Mouse (Mus musculus) neural tube, embryonic 15.5 days (tissue): ENCODE measurements at regions not wholly inside any gene's neighbourhood (a gene's known extent, or its start where the extent isn't known, plus 50 kb on each side); places are given as distances from the start of the nearest gene placed in this dataset.

Source experiments
- ATAC-seq: fragments of 200-750 bp; cut with Nextera tagmentation; 2 replicates; pipeline ENCODE4 v1.8.0; 2017; ENCODE audit warnings: mild to moderate bottlenecking, moderate TSS enrichment, moderate library complexity; ENCODE audit not compliant: low FRiP score
- H3K27ac ChIP-seq: fragments of 300-500 bp; sonication (generic); replicated peaks from 2 replicates; pipeline ENCODE4 v1.5.1; 2015; ENCODE audit warnings: mild to moderate bottlenecking, inconsistent platforms
- H3K27me3 ChIP-seq: fragments of 300-500 bp; sonication (generic); replicated peaks from 2 replicates; pipeline ENCODE4 v1.6.1; 2015; ENCODE audit warnings: inconsistent platforms
- H3K36me3 ChIP-seq: fragments of 300-500 bp; sonication (generic); 2 replicates; pipeline ENCODE4 v1.6.1; 2015; ENCODE audit warnings: inconsistent platforms
- H3K4me1 ChIP-seq: fragments of 300-500 bp; sonication (generic); 2 replicates; pipeline ENCODE4 v1.6.1; 2015; ENCODE audit warnings: inconsistent platforms
- H3K4me2 ChIP-seq: fragments of 300-500 bp; sonication (generic); 2 replicates; pipeline ENCODE4 v1.6.1; 2015; ENCODE audit warnings: inconsistent platforms, mild to moderate bottlenecking, moderate library complexity
- H3K4me3 ChIP-seq: fragments of 300-500 bp; sonication (generic); replicated peaks from 2 replicates; pipeline ENCODE4 v1.5.1; 2015; ENCODE audit warnings: mild to moderate bottlenecking, inconsistent platforms
- H3K9ac ChIP-seq: fragments of 300-500 bp; sonication (generic); replicated peaks from 2 replicates; pipeline ENCODE4 v1.6.1; 2015; ENCODE audit warnings: mild to moderate bottlenecking, inconsistent platforms
- H3K9me3 ChIP-seq: fragments of 300-500 bp; sonication (generic); replicated peaks from 2 replicates; pipeline ENCODE4 v1.6.1; 2016; ENCODE audit warnings: inconsistent platforms
- whole genome bisulfite sequencing: fragments of 180-500 bp; shearing (Covaris S2); methylation state at CpG from one replicate; pipeline ENCODE4 v1.1.7; 2015; ENCODE audit warnings: mixed read lengths; 5-methylcytosine and 5-hydroxymethylcytosine counted together

- no peak overlapping the region for H3K4me2 ChIP-seq
- no peak overlapping the region for H3K4me3 ChIP-seq
- no peaks in the 10 kb centered on the region for H3K9me3 ChIP-seq
- H3K36me3 ChIP-seq: no peaks in the 10 kb centered on the region
- WGBS: 71% methylated on average over 7 of the region's 7 CpGs
- ATAC-seq: no peak
- H3K9ac ChIP-seq: no peak overlapping the region
- no peaks in the 10 kb centered on the region for H3K4me1 ChIP-seq
- H3K27me3 ChIP-seq: no peaks in the 10 kb centered on the region
- no peak overlapping the region for H3K27ac ChIP-seq
Measured at GRCm38 (mm10) chr5:43339671-43340070, 106.7 kb downstream of the Cpeb2 start.

GRCm38 (mm10) chr5:43341475-43341874 lies 108.5 kb downstream of the Cpeb2 start:
- Histone ChIP-seq H3K9ac (no peak overlapping the region), H3K36me3 (no peaks in the 10 kb centered on the region), H3K4me3 (no peak overlapping the region), H3K9me3 (no peaks in the 10 kb centered on the region), H3K27me3 (no peaks in the 10 kb centered on the region), H3K4me2 (no peak overlapping the region), H3K27ac (no peak overlapping the region), H3K4me1 (no peaks in the 10 kb centered on the region)
- no peak for ATAC-seq
- WGBS: 95% methylated on average over 2 of the region's 2 CpGs

GRCm38 (mm10) chr5:43344441-43344840 lies 111.5 kb downstream of the Cpeb2 start:
- H3K36me3 ChIP-seq: no peaks in the 10 kb centered on the region
- WGBS: 94% methylated on average over 1 of the region's 1 CpGs
- H3K9me3 ChIP-seq: no peaks in the 10 kb centered on the region
- H3K9ac ChIP-seq: no peak overlapping the region
- no peak overlapping the region for H3K4me2 ChIP-seq
- no peaks in the 10 kb centered on the region for H3K4me1 ChIP-seq
- no peaks in the 10 kb centered on the region for H3K27me3 ChIP-seq
- no peak overlapping the region for H3K4me3 ChIP-seq
- no peak overlapping the region for H3K27ac ChIP-seq
- no peak for ATAC-seq

GRCm38 (mm10) chr5:43350987-43351386 lies 118.0 kb downstream of the Cpeb2 start:
- Histone ChIP-seq H3K9ac (no peak overlapping the region), H3K4me3 (no peak overlapping the region), H3K27me3 (no peaks in the 10 kb centered on the region), H3K9me3 (no peaks in the 10 kb centered on the region), H3K4me2 (no peak overlapping the region), H3K4me1 (peaks cover 34% of the 10 kb centered on the region), H3K36me3 (no peaks in the 10 kb centered on the region), H3K27ac (no peak overlapping the region)
- ATAC-seq: no peak
- WGBS: 85% methylated on average over 2 of the region's 2 CpGs

GRCm38 (mm10) chr5:43353021-43353990 lies 120.3 kb downstream of the Cpeb2 start:
- peaks cover 36% of the 10 kb centered on the region for H3K4me1 ChIP-seq
- H3K4me3 ChIP-seq: no peak overlapping the region
- H3K4me2 ChIP-seq: no peak overlapping the region
- WGBS: 21% methylated on average over 23 of the region's 23 CpGs
- no peaks in the 10 kb centered on the region for H3K36me3 ChIP-seq
- no peaks in the 10 kb centered on the region for H3K27me3 ChIP-seq
- H3K9ac ChIP-seq: no peak overlapping the region
- H3K9me3 ChIP-seq: no peaks in the 10 kb centered on the region
- peak; percentile 46; the same call in 1 of the 2 replicates for ATAC-seq
- H3K27ac ChIP-seq: peak overlapping the region; percentile 60

GRCm38 (mm10) chr5:43354351-43354942 lies 121.5 kb downstream of the Cpeb2 start:
- peak; percentile 22; the same call in 1 of the 2 replicates for ATAC-seq
- H3K36me3 ChIP-seq: no peaks in the 10 kb centered on the region
- no peaks in the 10 kb centered on the region for H3K27me3 ChIP-seq
- H3K4me3 ChIP-seq: peak overlapping the region; percentile 31
- peak overlapping the region; percentile 55 for H3K4me2 ChIP-seq
- no peaks in the 10 kb centered on the region for H3K9me3 ChIP-seq
- H3K4me1 ChIP-seq: peaks cover 36% of the 10 kb centered on the region
- H3K9ac ChIP-seq: no peak overlapping the region
- 45% methylated on average over 14 of the region's 14 CpGs for whole genome bisulfite sequencing
- H3K27ac ChIP-seq: peak overlapping the region; percentile 57; the same call in 1 of the 2 replicates

GRCm38 (mm10) chr5:43355026-43355580 lies 122.1 kb downstream of the Cpeb2 start:
- Histone ChIP-seq H3K9me3 (no peaks in the 10 kb centered on the region), H3K27ac (peak overlapping the region; percentile 57), H3K9ac (peak overlapping the region; percentile 14; the same call in 1 of the 2 replicates), H3K36me3 (no peaks in the 10 kb centered on the region), H3K4me2 (peak overlapping the region; percentile 55), H3K4me1 (peaks cover 36% of the 10 kb centered on the region), H3K27me3 (no peaks in the 10 kb centered on the region), H3K4me3 (peak overlapping the region; percentile 31)
- under 1% methylated on average over 12 of the region's 12 CpGs for WGBS
- peak; percentile 89 for ATAC-seq

- WGBS: 76% methylated on average over 16 of the region's 16 CpGs
- peak overlapping the region; percentile 57; the same call in 1 of the 2 replicates for H3K27ac ChIP-seq
- H3K9me3 ChIP-seq: no peaks in the 10 kb centered on the region
- H3K36me3 ChIP-seq: no peaks in the 10 kb centered on the region
- H3K27me3 ChIP-seq: no peaks in the 10 kb centered on the region
- peak overlapping the region; percentile 55 for H3K4me2 ChIP-seq
- no peak for ATAC-seq
- peaks cover 36% of the 10 kb centered on the region for H3K4me1 ChIP-seq
- H3K9ac ChIP-seq: no peak overlapping the region
- H3K4me3 ChIP-seq: no peak overlapping the region
Measured at GRCm38 (mm10) chr5:43355832-43356231, 122.9 kb downstream of the Cpeb2 start.

- Histone ChIP-seq H3K27me3 (no peaks in the 10 kb centered on the region), H3K27ac (no peak overlapping the region), H3K4me1 (peaks cover 35% of the 10 kb centered on the region), H3K4me2 (no peak overlapping the region), H3K9me3 (no peaks in the 10 kb centered on the region), H3K4me3 (no peak overlapping the region), H3K9ac (no peak overlapping the region), H3K36me3 (no peaks in the 10 kb centered on the region)
- ATAC-seq: no peak
- 88% methylated on average over 5 of the region's 5 CpGs for WGBS
Measured at GRCm38 (mm10) chr5:43357100-43357680, 124.2 kb downstream of the Cpeb2 start.

GRCm38 (mm10) chr5:43357901-43358300 lies 124.9 kb downstream of the Cpeb2 start:
- Histone ChIP-seq H3K36me3 (no peaks in the 10 kb centered on the region), H3K27ac (no peak overlapping the region), H3K4me1 (peaks cover 27% of the 10 kb centered on the region), H3K4me3 (no peak overlapping the region), H3K9me3 (no peaks in the 10 kb centered on the region), H3K27me3 (no peaks in the 10 kb centered on the region), H3K9ac (no peak overlapping the region), H3K4me2 (no peak overlapping the region)
- 94% methylated on average over 5 of the region's 5 CpGs for WGBS
- ATAC-seq: no peak

GRCm38 (mm10) chr5:43358928-43359765 lies 126.2 kb downstream of the Cpeb2 start:
- H3K9ac ChIP-seq: no peak overlapping the region
- no peak overlapping the region for H3K4me3 ChIP-seq
- ATAC-seq: no peak
- no peak overlapping the region for H3K27ac ChIP-seq
- H3K9me3 ChIP-seq: no peaks in the 10 kb centered on the region
- peaks cover 17% of the 10 kb centered on the region for H3K4me1 ChIP-seq
- no peak overlapping the region for H3K4me2 ChIP-seq
- no peaks in the 10 kb centered on the region for H3K36me3 ChIP-seq
- no peaks in the 10 kb centered on the region for H3K27me3 ChIP-seq
- 77% methylated on average over 7 of the region's 7 CpGs for WGBS
